Mouse (Mus musculus): Measurements from ENCODE around the gene Ptpa. TPM values are rescaled to one million over a fixed set of nuclear protein-coding genes. Genes with fewer than 3 reads are reported as not detected.
A peak's percentile ranks its signal among the peaks of the same experiment; 100 is the strongest.

Ptpa gene
- polyA plus RNA-seq, 1 experiment from 2014 or later: 129 TPM

DNA sequence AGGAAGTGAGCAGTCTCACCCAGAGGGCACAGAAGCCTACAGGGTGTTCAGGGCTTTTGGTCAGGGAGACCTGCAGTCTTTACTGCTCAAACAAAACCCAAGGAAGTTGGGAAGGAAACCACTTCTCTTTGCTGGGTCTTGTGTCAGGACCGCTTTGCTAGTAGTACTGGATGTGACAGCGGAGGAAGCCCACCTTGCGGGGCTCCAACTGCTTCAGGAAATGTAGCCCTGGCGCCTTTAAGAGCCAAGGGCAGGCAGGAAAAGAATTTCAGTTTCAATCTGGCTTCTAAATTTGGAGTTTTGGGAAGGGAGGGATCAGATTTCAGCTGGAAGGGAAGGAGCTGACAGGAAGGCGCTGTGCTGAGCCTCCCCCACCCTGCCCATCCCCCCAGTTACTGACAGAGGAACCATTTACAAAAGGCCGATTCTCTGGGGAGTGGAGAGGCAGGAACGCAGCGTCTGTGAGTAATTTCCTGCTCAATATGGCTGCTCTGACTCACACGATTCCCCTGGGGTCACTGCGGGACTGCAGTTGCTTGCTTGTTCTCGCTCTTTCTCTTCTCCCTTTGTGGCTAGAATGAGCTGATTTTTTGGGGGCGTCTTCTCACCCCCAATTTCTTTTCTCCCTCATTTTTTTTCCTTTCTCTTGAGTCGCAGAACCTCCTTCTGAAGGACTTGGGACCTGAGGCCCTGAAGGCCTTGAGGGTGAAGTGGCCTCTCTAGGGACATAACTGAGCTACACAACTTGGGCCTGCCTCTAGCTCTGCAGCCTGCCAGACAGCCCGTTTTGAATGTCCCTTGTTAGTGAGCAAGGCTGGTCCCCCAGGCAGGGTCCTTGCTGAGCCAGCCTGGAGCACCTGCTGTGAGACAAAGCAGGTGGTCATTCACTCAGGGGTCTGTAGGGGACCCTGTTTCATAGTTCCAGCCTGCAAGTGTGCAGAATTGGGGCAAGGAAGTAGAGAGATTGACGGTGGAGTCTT, 26.0 kb downstream of the Ptpa start:
- peak; percentile 82 for ATAC-seq (ENCODE audit: low FRiP score, low read depth)
- Histone ChIP-seq H3K4me2 (replicated peaks) (peak overlapping the region; percentile 43), H3K9me3 (no peaks in the 10 kb centered on the region), H3K4me1 (peaks cover 58% of the 10 kb centered on the region), H3K27me3 (replicated peaks) (no peaks in the 10 kb centered on the region), H3K27ac (peak overlapping the region; percentile 86), H3K36me3 (peaks cover 57% of the 10 kb centered on the region), H3K4me3 (no peak overlapping the region), H3K9ac (peak overlapping the region; percentile 53)
- whole genome bisulfite sequencing: 7% methylated on average over 15 of the region's 15 CpGs

- Histone ChIP-seq H3K4me1 (peaks cover 58% of the 10 kb centered on the region), H3K9ac (peak overlapping the region; percentile 53), H3K4me2 (replicated peaks) (peak overlapping the region; percentile 43), H3K27me3 (replicated peaks) (no peaks in the 10 kb centered on the region), H3K36me3 (peaks cover 60% of the 10 kb centered on the region), H3K27ac (peak overlapping the region; percentile 86), H3K4me3 (no peak overlapping the region), H3K9me3 (no peaks in the 10 kb centered on the region)
- ATAC-seq (ENCODE audit: low FRiP score, low read depth): no peak
- 61% methylated on average over 5 of the region's 5 CpGs for WGBS
Observed at GRCm38 (mm10) chr2:30442498-30442890, 26.7 kb downstream of the Ptpa start.

DNA sequence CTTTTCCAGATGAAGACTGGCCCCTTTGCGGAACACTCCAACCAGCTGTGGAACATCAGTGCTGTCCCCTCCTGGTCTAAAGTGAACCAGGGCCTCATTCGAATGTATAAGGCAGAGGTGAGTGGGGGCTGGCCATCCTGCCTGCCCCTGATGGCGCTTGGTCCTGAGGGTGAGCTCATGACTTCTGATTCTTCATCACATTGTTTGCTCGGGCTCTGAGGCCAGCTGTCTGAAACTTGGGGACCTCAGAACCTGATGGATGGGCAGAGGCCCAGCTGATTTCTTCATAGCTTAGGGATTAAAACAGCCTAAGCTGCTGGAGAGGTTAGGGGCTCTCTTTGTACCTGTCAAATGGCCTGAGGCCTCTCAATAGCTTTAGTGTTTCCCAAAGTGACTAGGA, 27.4 kb downstream of the Ptpa start:
- Histone ChIP-seq H3K27me3 (replicated peaks) (no peaks in the 10 kb centered on the region), H3K9me3 (no peaks in the 10 kb centered on the region), H3K36me3 (peaks cover 58% of the 10 kb centered on the region), H3K9ac (no peak overlapping the region), H3K4me2 (replicated peaks) (0 out of 2 replicates have a peak overlapping the region, but pooled peaks have one; percentile 2), H3K4me3 (no peak overlapping the region), H3K4me1 (peaks cover 58% of the 10 kb centered on the region), H3K27ac (no peak overlapping the region; the same call in 1 of the 2 replicates)
- WGBS: 84% methylated on average over 4 of the region's 4 CpGs
- ATAC-seq (ENCODE audit: low FRiP score, low read depth): no peak

DNA sequence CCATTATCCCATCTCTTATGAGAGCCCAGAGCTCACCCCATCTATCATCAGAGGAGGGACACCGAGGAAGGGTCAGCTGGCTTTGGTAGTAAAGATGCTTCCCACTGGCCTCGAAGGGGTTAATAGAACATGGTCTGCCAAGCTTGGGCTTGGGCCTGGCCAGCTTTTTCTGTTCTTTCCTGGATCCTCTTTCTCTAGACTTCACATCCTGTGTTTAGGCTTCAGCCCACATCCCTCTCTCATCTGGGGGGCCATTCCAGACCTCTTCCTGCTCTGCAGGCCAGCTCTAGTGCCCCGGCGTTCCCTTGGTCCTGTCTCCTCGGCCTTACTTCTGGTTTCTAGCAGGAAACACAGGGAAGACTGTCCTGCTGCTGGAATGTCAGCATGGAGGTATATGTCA, 28.2 kb downstream of the Ptpa start:
- Histone ChIP-seq H3K4me2 (replicated peaks) (no peak overlapping the region), H3K4me3 (no peak overlapping the region), H3K27ac (no peak overlapping the region), H3K27me3 (replicated peaks) (no peaks in the 10 kb centered on the region), H3K36me3 (peaks cover 55% of the 10 kb centered on the region), H3K9me3 (no peaks in the 10 kb centered on the region), H3K9ac (no peak overlapping the region), H3K4me1 (peaks cover 58% of the 10 kb centered on the region)
- no peak for ATAC-seq (ENCODE audit: low FRiP score, low read depth)
- 84% methylated on average over 5 of the region's 5 CpGs for WGBS

- no peak overlapping the region for H3K4me2 ChIP-seq (replicated peaks)
- no peaks in the 10 kb centered on the region for H3K27me3 ChIP-seq (replicated peaks)
- ATAC-seq (ENCODE audit: low FRiP score, low read depth): no peak
- H3K27ac ChIP-seq: no peak overlapping the region
- H3K9me3 ChIP-seq: no peaks in the 10 kb centered on the region
- H3K36me3 ChIP-seq: peaks cover 55% of the 10 kb centered on the region
- no peak overlapping the region for H3K9ac ChIP-seq
- no peak overlapping the region for H3K4me3 ChIP-seq
- peaks cover 58% of the 10 kb centered on the region for H3K4me1 ChIP-seq
Observed at GRCm38 (mm10) chr2:30444450-30444849, 28.6 kb downstream of the Ptpa start.

DNA sequence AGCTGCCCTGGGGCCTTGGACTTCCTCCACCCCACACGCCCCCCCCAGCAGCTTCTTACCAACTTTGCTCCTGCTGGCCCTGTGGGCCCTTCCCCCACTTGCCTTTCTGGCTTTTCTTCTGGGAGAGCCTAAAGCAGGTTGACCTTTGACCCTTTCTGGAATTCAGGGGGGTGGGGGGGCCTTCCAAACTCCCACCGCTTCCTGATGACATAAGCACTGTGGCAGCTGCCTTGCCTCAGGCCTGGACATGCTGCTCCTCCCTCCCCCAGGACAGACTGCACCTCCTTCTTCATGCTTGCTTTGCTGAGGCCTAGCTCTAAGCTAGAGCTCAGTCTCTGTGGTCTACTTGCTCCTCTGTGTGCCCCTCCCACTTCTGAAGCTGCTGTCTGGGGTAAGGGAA, 29.5 kb downstream of the Ptpa start:
- H3K27ac ChIP-seq: no peak overlapping the region
- H3K9me3 ChIP-seq: peaks cover 4% of the 10 kb centered on the region; the same call in 1 of the 2 replicates
- no peaks in the 10 kb centered on the region for H3K27me3 ChIP-seq (replicated peaks)
- peak overlapping the region; percentile 29; the same call in 1 of the 2 replicates for H3K9ac ChIP-seq
- H3K4me2 ChIP-seq (replicated peaks): peak overlapping the region; percentile 8; the same call in 1 of the 2 replicates
- no peak for ATAC-seq (ENCODE audit: low FRiP score, low read depth)
- peaks cover 56% of the 10 kb centered on the region for H3K36me3 ChIP-seq
- no peak overlapping the region for H3K4me3 ChIP-seq
- WGBS: 21% methylated on average over 2 of the region's 2 CpGs
- peaks cover 53% of the 10 kb centered on the region for H3K4me1 ChIP-seq

- ATAC-seq (ENCODE audit: low FRiP score, low read depth): no peak
- peaks cover 7% of the 10 kb centered on the region; the same call in 1 of the 2 replicates for H3K9me3 ChIP-seq
- peaks cover 60% of the 10 kb centered on the region for H3K36me3 ChIP-seq
- no peaks in the 10 kb centered on the region for H3K27me3 ChIP-seq (replicated peaks)
- 86% methylated on average over 10 of the region's 10 CpGs for WGBS
- H3K4me2 ChIP-seq (replicated peaks): no peak overlapping the region
- H3K4me1 ChIP-seq: peaks cover 35% of the 10 kb centered on the region
- no peak overlapping the region for H3K27ac ChIP-seq
- H3K9ac ChIP-seq: no peak overlapping the region
- no peak overlapping the region for H3K4me3 ChIP-seq
Observed at GRCm38 (mm10) chr2:30446891-30447826, 31.3 kb downstream of the Ptpa start.

- 89% methylated on average over 7 of the region's 7 CpGs for WGBS
- H3K36me3 ChIP-seq: peaks cover 57% of the 10 kb centered on the region
Observed at GRCm38 (mm10) chr2:30448371-30448770, 32.5 kb downstream of the Ptpa start.

GRCm38 (mm10) chr2:30450530-30450929, 34.7 kb downstream of the Ptpa start:
- H3K27me3 ChIP-seq (replicated peaks): no peaks in the 10 kb centered on the region
- peaks cover 38% of the 10 kb centered on the region for H3K36me3 ChIP-seq
- ATAC-seq (ENCODE audit: low FRiP score, low read depth): no peak
- peaks cover 7% of the 10 kb centered on the region; the same call in 1 of the 2 replicates for H3K9me3 ChIP-seq
- no peak overlapping the region for H3K4me2 ChIP-seq (replicated peaks)
- WGBS: 68% methylated on average over 1 of the region's 1 CpGs
- H3K4me3 ChIP-seq: no peak overlapping the region
- no peak overlapping the region for H3K27ac ChIP-seq
- peaks cover 2% of the 10 kb centered on the region for H3K4me1 ChIP-seq
- H3K9ac ChIP-seq: no peak overlapping the region

More at GRCm38 (mm10) chr2:30448371-30448770, 32.5 kb downstream of the Ptpa start:
- no peak overlapping the region for H3K9ac ChIP-seq
- ATAC-seq (ENCODE audit: low FRiP score, low read depth): no peak
- no peak overlapping the region for H3K4me3 ChIP-seq
- peaks cover 22% of the 10 kb centered on the region for H3K4me1 ChIP-seq
- peaks cover 7% of the 10 kb centered on the region; the same call in 1 of the 2 replicates for H3K9me3 ChIP-seq
- no peak overlapping the region for H3K4me2 ChIP-seq (replicated peaks)
- H3K27ac ChIP-seq: no peak overlapping the region
- H3K27me3 ChIP-seq (replicated peaks): no peaks in the 10 kb centered on the region

DNA sequence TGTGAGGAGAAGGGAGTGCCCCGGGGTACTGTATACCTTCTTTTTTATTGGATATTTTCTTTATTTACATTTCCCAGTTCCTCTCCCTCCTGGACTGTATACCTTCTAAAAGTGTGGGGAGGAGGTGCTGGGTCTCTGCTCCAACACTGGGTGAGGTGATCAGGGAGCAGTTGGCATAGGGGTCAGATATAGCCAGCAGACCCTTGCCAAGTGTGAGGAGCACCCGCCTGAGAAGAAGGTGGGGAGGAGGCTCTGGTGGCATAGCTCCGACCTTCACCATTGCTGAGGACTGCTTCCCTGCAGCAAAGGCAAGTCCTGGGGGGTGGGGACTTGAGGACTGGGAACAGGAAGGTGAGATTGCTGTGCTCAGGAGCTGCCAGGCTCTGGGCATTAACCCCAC, 35.7 kb downstream of the Ptpa start:
- H3K36me3 ChIP-seq: peaks cover 35% of the 10 kb centered on the region

DNA sequence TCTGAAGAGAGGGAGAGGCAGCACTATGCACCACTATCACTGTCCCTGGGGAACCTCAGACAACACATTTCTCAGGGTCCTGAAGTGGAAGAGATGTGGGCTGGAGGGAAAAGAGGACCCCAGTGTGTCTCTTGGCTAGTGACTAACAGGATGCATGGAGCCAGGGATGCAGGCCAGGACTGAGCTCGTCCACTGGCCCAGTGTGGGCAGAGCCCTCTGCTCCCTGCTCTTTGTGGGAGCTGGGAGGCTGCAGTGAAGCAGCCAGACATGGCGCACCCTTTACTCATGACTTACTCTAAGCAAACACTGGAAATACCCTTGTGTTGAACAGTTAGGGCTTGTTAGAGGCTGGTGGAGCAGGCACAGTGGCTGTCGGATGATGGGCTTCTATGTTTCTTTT, 37.7 kb downstream of the Ptpa start:
- 89% methylated on average over 3 of the region's 3 CpGs for WGBS
- peaks cover 18% of the 10 kb centered on the region for H3K36me3 ChIP-seq
- no peak for ATAC-seq (ENCODE audit: low FRiP score, low read depth)
- 0 out of 2 replicates have a peak, but pooled peaks cover 8% of the 10 kb centered on the region for H3K4me1 ChIP-seq
- H3K4me3 ChIP-seq: no peak overlapping the region
- H3K4me2 ChIP-seq (replicated peaks): no peak overlapping the region
- H3K27ac ChIP-seq: no peak overlapping the region; the same call in 1 of the 2 replicates
- peaks cover 7% of the 10 kb centered on the region; the same call in 1 of the 2 replicates for H3K9me3 ChIP-seq
- H3K27me3 ChIP-seq (replicated peaks): no peaks in the 10 kb centered on the region
- H3K9ac ChIP-seq: no peak overlapping the region

More for the DNA sequence above, 35.7 kb downstream of the Ptpa start:
- no peak for ATAC-seq (ENCODE audit: low FRiP score, low read depth)
- H3K9me3 ChIP-seq: peaks cover 7% of the 10 kb centered on the region; the same call in 1 of the 2 replicates
- no peak overlapping the region for H3K9ac ChIP-seq
- H3K4me2 ChIP-seq (replicated peaks): no peak overlapping the region
- H3K4me3 ChIP-seq: no peak overlapping the region
- 0 out of 2 replicates have a peak, but pooled peaks cover 7% of the 10 kb centered on the region for H3K4me1 ChIP-seq
- 90% methylated on average over 3 of the region's 3 CpGs for WGBS
- no peak overlapping the region for H3K27ac ChIP-seq
- H3K27me3 ChIP-seq (replicated peaks): no peaks in the 10 kb centered on the region

Measured in neural tube, embryonic 12.5 days (tissue).